Mouse (Mus musculus): Measurements from ENCODE around the gene Smchd1. TPM values are rescaled to one million over a fixed set of nuclear protein-coding genes. Genes with fewer than 3 reads are reported as not detected.

Gene Smchd1
- polyA plus RNA-seq (2015; fragmentation: Nextera tagmentation; extraction: Ambion mirVana): 48.1 and 51.8 TPM in 2 replicates

DNA sequence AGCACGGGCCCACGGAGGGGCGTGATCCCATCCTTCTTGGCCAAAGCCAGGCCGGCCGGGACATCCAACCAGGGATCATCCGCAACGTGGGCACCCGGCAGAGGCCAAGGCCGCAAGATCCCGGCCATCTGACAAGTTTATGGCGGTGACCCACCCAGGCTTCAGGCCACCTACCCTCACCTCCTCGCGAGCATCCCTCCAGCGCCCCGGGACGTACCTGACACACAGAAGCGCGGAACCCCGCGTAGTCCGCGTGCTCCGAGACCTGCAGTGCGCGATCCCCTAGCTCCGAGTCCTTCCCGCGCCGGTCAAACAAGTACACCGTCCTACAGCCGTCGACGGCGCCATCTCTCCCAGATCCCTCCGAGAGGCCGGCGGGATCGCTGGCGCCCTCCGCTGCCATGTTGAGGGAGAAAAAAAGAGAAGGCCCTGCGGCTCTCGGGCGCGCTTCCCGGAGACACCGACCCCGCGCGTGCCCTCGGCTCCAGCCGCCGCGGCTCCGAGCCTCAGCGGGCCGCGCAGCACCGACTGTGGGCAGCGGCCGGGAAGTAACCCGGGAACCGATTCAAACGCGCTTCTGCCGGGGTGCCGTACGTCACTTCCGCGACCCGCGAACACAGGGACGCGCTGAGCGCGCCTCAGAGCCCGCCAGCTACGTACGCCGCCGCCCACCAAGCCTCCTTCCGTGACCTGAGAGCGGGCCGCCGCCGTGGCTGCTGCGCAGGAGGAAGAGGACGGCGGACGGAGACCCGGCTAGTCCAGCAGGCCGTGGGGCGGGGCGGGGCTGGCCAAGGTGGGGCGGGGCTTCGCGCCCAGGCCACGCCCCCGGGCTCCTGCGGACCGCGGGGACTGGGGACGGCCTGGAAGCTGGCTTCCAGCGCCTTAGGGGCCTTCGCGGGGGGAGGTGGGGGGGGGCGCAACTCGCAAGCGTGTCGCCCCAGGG, at the start of gene Smchd1:
Gene Smchd1 (minus strand): TSS at position 582 of the 943 bp plus-strand sequence.
- Histone ChIP-seq H3K36me3 (replicated peaks) (no peaks in the 10 kb centered on the region), H3K27me3 (replicated peaks) (no peaks in the 10 kb centered on the region), H3K4me1 (peaks cover 27% of the 10 kb centered on the region), H3K9ac (peak within 1 kb of the TSS; percentile 96), H3K4me3 (peak within 1 kb of the TSS; percentile 53), H3K4me2 (peak within 1 kb of the TSS; percentile 77), H3K9me3 (no peaks in the 10 kb centered on the region), H3K27ac (peak within 1 kb of the TSS; percentile 100)
- WGBS: under 1% methylated on average over 96 of the region's 109 CpGs
- ATAC-seq (replicated peaks): peak; percentile 97

DNA sequence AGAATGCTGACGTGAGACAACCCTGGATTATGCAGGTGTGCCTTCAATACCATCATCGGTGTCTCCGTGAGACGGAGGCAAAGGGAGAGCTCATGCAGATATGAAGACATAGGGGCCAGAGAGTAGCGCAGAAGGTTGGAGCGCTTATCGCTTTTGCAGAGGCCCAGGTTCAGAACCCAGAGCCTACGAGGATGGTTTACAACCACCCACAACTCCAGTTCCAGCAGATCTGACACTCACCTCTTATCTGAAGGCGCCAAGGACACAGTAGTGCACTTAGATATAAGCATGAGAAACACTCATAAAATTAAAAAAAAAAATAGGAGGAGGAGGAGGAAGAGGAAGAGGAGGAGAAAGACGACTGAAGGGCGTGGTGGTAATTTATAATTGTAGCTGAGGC, 35.2 kb upstream of the Smchd1 start:
- Histone ChIP-seq H3K36me3 (replicated peaks) (no peaks in the 10 kb centered on the region), H3K9ac (no peak overlapping the region), H3K9me3 (no peaks in the 10 kb centered on the region), H3K4me2 (no peak overlapping the region), H3K27me3 (replicated peaks) (no peaks in the 10 kb centered on the region), H3K27ac (no peak overlapping the region), H3K4me3 (no peak overlapping the region), H3K4me1 (no peaks in the 10 kb centered on the region)
- 95% methylated on average over 11 of the region's 11 CpGs for WGBS
- no peak for ATAC-seq (replicated peaks)

DNA sequence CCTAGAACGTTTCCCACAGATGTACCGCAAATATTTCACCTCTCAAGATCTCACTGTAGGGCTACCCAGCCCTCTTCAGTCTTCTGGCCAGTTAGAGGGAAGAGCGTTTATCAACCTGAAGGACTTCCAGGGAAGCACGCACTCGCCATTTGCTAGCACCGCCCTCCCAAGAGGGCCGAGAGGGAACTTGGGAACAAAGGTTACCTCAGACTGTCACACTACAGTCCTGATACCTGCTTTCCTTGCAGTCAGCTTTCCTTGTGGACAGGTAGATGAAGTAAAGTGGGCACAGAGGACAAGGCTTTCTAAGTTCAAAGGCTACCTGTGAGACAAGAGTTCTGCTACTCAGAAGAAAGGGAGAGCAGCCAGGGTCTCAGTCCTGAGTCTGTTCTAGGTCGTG, 31.7 kb upstream of the Smchd1 start:
- no peaks in the 10 kb centered on the region for H3K36me3 ChIP-seq (replicated peaks)
- 90% methylated on average over 8 of the region's 8 CpGs for WGBS
- no peaks in the 10 kb centered on the region for H3K27me3 ChIP-seq (replicated peaks)
- no peaks in the 10 kb centered on the region for H3K4me1 ChIP-seq
- no peak overlapping the region for H3K4me3 ChIP-seq
- no peak for ATAC-seq (replicated peaks)
- no peaks in the 10 kb centered on the region for H3K9me3 ChIP-seq
- no peak overlapping the region for H3K9ac ChIP-seq
- H3K4me2 ChIP-seq: no peak overlapping the region
- no peak overlapping the region for H3K27ac ChIP-seq

- Histone ChIP-seq H3K4me2 (no peak overlapping the region), H3K36me3 (replicated peaks) (no peaks in the 10 kb centered on the region), H3K4me3 (no peak overlapping the region), H3K27me3 (replicated peaks) (no peaks in the 10 kb centered on the region), H3K27ac (no peak overlapping the region), H3K9me3 (no peaks in the 10 kb centered on the region), H3K4me1 (no peaks in the 10 kb centered on the region), H3K9ac (no peak overlapping the region)
- ATAC-seq (replicated peaks): no peak
- 92% methylated on average over 4 of the region's 4 CpGs for WGBS
These were observed 20.6 kb upstream of the Smchd1 start for GRCm38 (mm10) chr17:71495784-71496183.

DNA sequence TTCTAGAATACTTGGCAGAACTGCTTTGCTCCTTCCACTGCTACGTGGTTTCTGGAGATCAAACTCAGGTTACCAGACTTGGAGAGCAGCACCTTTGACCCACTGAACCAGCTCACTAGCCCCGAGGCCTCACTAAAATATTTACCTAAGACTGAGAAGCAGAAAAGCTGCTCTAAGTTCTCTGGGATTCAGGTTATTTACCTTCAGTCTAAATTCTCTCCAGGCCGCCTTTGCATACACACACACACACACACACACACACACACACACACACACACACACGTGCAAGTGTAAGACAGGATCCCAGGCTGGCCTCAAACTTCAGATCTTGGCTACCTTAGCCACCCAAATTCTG, 16.2 kb upstream of the Smchd1 start:
- Histone ChIP-seq H3K9me3 (no peaks in the 10 kb centered on the region), H3K27me3 (replicated peaks) (no peaks in the 10 kb centered on the region), H3K9ac (no peak overlapping the region), H3K4me2 (no peak overlapping the region), H3K36me3 (replicated peaks) (no peaks in the 10 kb centered on the region), H3K4me3 (no peak overlapping the region), H3K27ac (no peak overlapping the region), H3K4me1 (no peaks in the 10 kb centered on the region)
- WGBS: 83% methylated on average over 4 of the region's 4 CpGs
- ATAC-seq (replicated peaks): no peak

DNA sequence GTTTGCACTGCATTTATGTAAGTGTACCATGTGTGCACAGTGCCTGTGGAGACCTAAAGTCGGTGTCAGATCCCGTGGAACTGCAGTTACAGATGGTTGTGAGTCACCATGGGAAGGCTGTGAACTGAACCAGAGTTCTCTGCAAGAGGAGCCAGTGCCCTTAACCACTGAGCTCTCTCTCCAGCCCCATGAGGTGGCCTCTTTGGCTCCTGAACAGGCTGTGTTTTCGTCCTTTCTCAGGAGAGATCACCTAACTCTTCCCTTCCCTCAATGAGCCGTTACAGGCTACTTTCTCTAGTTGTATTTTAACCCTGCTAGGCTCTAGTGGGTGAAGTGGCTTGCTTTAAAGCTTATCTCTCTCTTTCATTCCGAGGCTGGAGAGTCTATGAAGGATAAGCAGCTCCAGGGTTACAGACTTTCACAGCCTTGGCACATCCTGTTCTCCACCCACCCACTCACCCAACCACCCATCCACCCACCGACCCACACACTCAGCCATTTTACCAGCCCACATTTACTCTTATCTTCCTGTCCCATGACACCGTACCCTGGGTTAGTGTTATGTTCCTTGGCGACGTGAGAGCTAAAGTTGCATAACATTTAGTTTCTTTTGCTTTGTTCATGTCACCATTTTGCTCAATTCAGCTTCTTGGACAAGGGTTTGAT, 15.7 kb upstream of the Smchd1 start:
- Histone ChIP-seq H3K36me3 (replicated peaks) (no peaks in the 10 kb centered on the region), H3K27ac (no peak overlapping the region), H3K4me2 (no peak overlapping the region), H3K27me3 (replicated peaks) (no peaks in the 10 kb centered on the region), H3K9me3 (no peaks in the 10 kb centered on the region), H3K4me3 (no peak overlapping the region), H3K4me1 (no peaks in the 10 kb centered on the region), H3K9ac (no peak overlapping the region)
- ATAC-seq (replicated peaks): no peak
- 82% methylated on average over 9 of the region's 9 CpGs for WGBS

DNA sequence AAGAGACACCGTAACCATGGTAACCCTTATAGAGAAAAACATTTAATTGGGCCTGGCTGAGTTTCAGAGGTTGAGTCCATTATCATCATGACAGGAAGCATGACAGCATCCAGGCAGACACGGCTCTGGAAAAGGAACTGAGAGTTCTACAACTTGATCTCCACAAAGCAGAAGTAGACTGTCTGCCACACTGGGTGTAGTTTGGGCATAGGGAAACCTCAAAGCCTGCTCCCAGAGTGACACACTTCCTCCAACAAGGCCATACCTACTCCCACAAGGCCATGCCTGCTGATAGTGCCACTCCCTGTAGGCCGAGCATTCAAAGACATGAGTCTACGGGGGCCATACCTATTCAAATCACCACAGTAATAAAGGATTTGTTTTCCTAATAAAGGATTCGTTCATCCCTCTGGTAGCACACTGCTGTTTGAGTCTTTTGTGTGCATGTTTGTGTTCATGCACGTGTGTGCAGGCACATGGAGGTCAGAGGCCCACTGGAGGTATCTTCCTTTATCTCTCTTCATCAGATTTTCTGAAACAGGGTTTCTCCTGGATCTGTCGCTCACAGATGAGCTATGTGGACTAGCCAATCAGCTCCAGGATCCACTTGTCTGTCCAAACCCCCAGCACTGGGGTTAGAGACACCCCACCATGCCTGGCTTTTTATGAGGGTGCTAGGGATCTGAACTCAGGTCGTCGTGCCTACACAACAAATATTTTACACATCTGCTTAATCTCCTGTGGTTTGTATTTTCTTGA, 14.7 kb upstream of the Smchd1 start:
- no peaks in the 10 kb centered on the region for H3K27me3 ChIP-seq (replicated peaks)
- no peak overlapping the region for H3K9ac ChIP-seq
- 86% methylated on average over 9 of the region's 9 CpGs for WGBS
- no peak for ATAC-seq (replicated peaks)
- no peaks in the 10 kb centered on the region for H3K9me3 ChIP-seq
- H3K4me3 ChIP-seq: no peak overlapping the region
- H3K4me1 ChIP-seq: no peaks in the 10 kb centered on the region
- H3K27ac ChIP-seq: no peak overlapping the region
- H3K4me2 ChIP-seq: no peak overlapping the region
- no peaks in the 10 kb centered on the region for H3K36me3 ChIP-seq (replicated peaks)

- no peaks in the 10 kb centered on the region for H3K9me3 ChIP-seq
- H3K9ac ChIP-seq: no peak overlapping the region
- H3K4me2 ChIP-seq: no peak overlapping the region
- H3K4me1 ChIP-seq: no peaks in the 10 kb centered on the region
- H3K4me3 ChIP-seq: no peak overlapping the region
- no peak for ATAC-seq (replicated peaks)
- no peaks in the 10 kb centered on the region for H3K27me3 ChIP-seq (replicated peaks)
- H3K36me3 ChIP-seq (replicated peaks): no peaks in the 10 kb centered on the region
- no peak overlapping the region for H3K27ac ChIP-seq
- WGBS: 56% methylated on average over 8 of the region's 8 CpGs
These were observed 11.2 kb upstream of the Smchd1 start for GRCm38 (mm10) chr17:71486231-71486851.

- no peak overlapping the region for H3K27ac ChIP-seq
- 71% methylated on average over 12 of the region's 12 CpGs for WGBS
- ATAC-seq (replicated peaks): no peak
These were observed 10.7 kb upstream of the Smchd1 start for GRCm38 (mm10) chr17:71485791-71486230.

GRCm38 (mm10) chr17:71484711-71485110, 9.6 kb upstream of the Smchd1 start:
- WGBS: 96% methylated on average over 5 of the region's 5 CpGs
- no peak overlapping the region for H3K4me3 ChIP-seq
- no peaks in the 10 kb centered on the region for H3K27me3 ChIP-seq (replicated peaks)
- no peaks in the 10 kb centered on the region for H3K36me3 ChIP-seq (replicated peaks)
- H3K9ac ChIP-seq: no peak overlapping the region
- no peak overlapping the region for H3K4me2 ChIP-seq
- ATAC-seq (replicated peaks): no peak
- no peak overlapping the region for H3K27ac ChIP-seq
- no peaks in the 10 kb centered on the region for H3K4me1 ChIP-seq
- H3K9me3 ChIP-seq: no peaks in the 10 kb centered on the region

More at GRCm38 (mm10) chr17:71485791-71486230, 10.7 kb upstream of the Smchd1 start:
- Histone ChIP-seq H3K9ac (no peak overlapping the region), H3K4me2 (no peak overlapping the region), H3K27me3 (replicated peaks) (no peaks in the 10 kb centered on the region), H3K9me3 (no peaks in the 10 kb centered on the region), H3K4me1 (no peaks in the 10 kb centered on the region), H3K36me3 (replicated peaks) (no peaks in the 10 kb centered on the region), H3K4me3 (no peak overlapping the region)

DNA sequence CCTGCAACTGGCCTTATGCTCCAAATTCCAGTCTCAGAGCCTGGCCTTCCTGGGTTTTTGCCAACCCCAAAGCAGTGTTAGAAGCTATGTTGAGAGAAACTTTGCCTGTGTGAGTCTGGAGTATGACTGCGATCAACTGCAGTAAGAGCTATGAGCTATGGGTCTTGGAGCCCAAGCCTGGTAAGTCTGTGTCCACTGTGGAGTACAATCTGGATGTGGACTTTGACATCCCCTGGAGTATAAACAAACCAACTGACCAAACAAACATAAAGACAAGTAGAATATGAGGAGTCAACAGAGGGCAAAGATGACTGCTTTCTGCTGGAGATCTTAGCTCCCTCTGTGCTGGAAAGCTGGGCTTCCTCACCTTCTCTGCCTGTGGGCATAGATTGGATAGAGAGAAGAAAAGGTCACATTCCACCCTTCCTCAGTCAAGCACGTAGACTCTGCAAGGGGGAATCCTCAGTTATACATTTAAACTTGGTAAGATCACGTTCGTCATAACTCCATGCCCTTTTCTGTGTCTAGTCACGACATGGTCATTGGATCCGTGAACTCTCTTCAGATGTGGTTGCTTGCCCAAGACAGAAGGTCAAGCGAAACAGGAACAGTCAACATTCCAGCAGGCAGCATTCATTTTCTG, 8.4 kb upstream of the Smchd1 start:
- no peaks in the 10 kb centered on the region for H3K9me3 ChIP-seq
- H3K4me1 ChIP-seq: no peaks in the 10 kb centered on the region
- ATAC-seq (replicated peaks): no peak
- no peak overlapping the region for H3K4me3 ChIP-seq
- no peak overlapping the region for H3K27ac ChIP-seq
- H3K36me3 ChIP-seq (replicated peaks): no peaks in the 10 kb centered on the region
- no peak overlapping the region for H3K4me2 ChIP-seq
- WGBS: 86% methylated on average over 7 of the region's 7 CpGs
- H3K9ac ChIP-seq: no peak overlapping the region
- no peaks in the 10 kb centered on the region for H3K27me3 ChIP-seq (replicated peaks)
